Mouse (Mus musculus): ENCODE results near the gene Ppp3ca.

Ppp3ca gene

GRCm38 (mm10) chr3:136905577-136905976 lies 235.7 kb downstream of the Ppp3ca start:
- no peak for DNase-seq (ENCODE audit: low read depth, low spot score)

- DNase-seq (ENCODE audit: low read depth, low spot score) = no peak
Observed at GRCm38 (mm10) chr3:136909534-136909933, 239.6 kb downstream of the Ppp3ca start.

GRCm38 (mm10) chr3:136911276-136911675 lies 241.4 kb downstream of the Ppp3ca start:
- DNase-seq (ENCODE audit: low read depth, low spot score) = no peak

- DNase-seq (ENCODE audit: low read depth, low spot score) = no peak
Observed at GRCm38 (mm10) chr3:136917080-136917479, 247.2 kb downstream of the Ppp3ca start.

GRCm38 (mm10) chr3:136933071-136933470 lies 263.1 kb downstream of the Ppp3ca start:
- no peak for DNase-seq (ENCODE audit: low read depth, low spot score)

- DNase-seq (ENCODE audit: low read depth, low spot score) = no peak
Observed at GRCm38 (mm10) chr3:136940733-136941601, 271.0 kb downstream of the Ppp3ca start.

- no peak for DNase-seq (ENCODE audit: low read depth, low spot score)
Observed at GRCm38 (mm10) chr3:136941602-136941926, 271.6 kb downstream of the Ppp3ca start.

- DNase-seq (ENCODE audit: low read depth, low spot score) = peak; percentile 16
Observed at GRCm38 (mm10) chr3:136945550-136945949, 275.6 kb downstream of the Ppp3ca start.

GRCm38 (mm10) chr3:136946662-136947061 lies 276.7 kb downstream of the Ppp3ca start:
- no peak for DNase-seq (ENCODE audit: low read depth, low spot score)

GRCm38 (mm10) chr3:136948142-136948541 lies 278.2 kb downstream of the Ppp3ca start:
- no peak for DNase-seq (ENCODE audit: low read depth, low spot score)

- no peak for DNase-seq (ENCODE audit: low read depth, low spot score)
Observed at GRCm38 (mm10) chr3:136951792-136952191, 281.9 kb downstream of the Ppp3ca start.

GRCm38 (mm10) chr3:136952822-136953221 lies 282.9 kb downstream of the Ppp3ca start:
- DNase-seq (ENCODE audit: low read depth, low spot score) = no peak

GRCm38 (mm10) chr3:136955043-136955442 lies 285.1 kb downstream of the Ppp3ca start:
- no peak for DNase-seq (ENCODE audit: low read depth, low spot score)

- DNase-seq (ENCODE audit: low read depth, low spot score) = no peak
Observed at GRCm38 (mm10) chr3:136960314-136960713, 290.4 kb downstream of the Ppp3ca start.

- no peak for DNase-seq (ENCODE audit: low read depth, low spot score)
Observed at GRCm38 (mm10) chr3:136966786-136967185, 296.9 kb downstream of the Ppp3ca start.

- no peak for DNase-seq (ENCODE audit: low read depth, low spot score)
Observed at GRCm38 (mm10) chr3:136967510-136967909, 297.6 kb downstream of the Ppp3ca start.

- DNase-seq (ENCODE audit: low read depth, low spot score) = no peak
Observed at GRCm38 (mm10) chr3:136969796-136970195, 299.9 kb downstream of the Ppp3ca start.

- DNase-seq (ENCODE audit: low read depth, low spot score) = no peak
Observed at GRCm38 (mm10) chr3:136977859-136978258, 307.9 kb downstream of the Ppp3ca start.

GRCm38 (mm10) chr3:136980915-136981588 lies 311.1 kb downstream of the Ppp3ca start:
- no peak for DNase-seq (ENCODE audit: low read depth, low spot score)

GRCm38 (mm10) chr3:136981589-136981924 lies 311.6 kb downstream of the Ppp3ca start:
- DNase-seq (ENCODE audit: low read depth, low spot score) = no peak

GRCm38 (mm10) chr3:136982021-136982420 lies 312.1 kb downstream of the Ppp3ca start:
- DNase-seq (ENCODE audit: low read depth, low spot score) = no peak

GRCm38 (mm10) chr3:136986096-136986881 lies 316.4 kb downstream of the Ppp3ca start:
- no peak for DNase-seq (ENCODE audit: low read depth, low spot score)

All from brain, embryonic 18.5 days (tissue).